Mouse (Mus musculus) myocyte (in vitro differentiated cells): Measurements from ENCODE around the gene Ttyh1.

Experiments
- E2F4 ChIP-seq: IDR thresholded peaks from one replicate; pipeline ENCODE4 v1.6.1; 2011; ENCODE audit warnings: mild to moderate bottlenecking, control low read depth, moderate library complexity; ENCODE audit not compliant: insufficient read depth
- MYOG ChIP-seq, 3 experiments: IDR thresholded peaks; one replicate each; pipeline ENCODE4 v1.6.1; 2011; ENCODE audit warnings: control low read depth in 2 of 3, low read depth in 2 of 3, mild to moderate bottlenecking in 2 of 3; ENCODE audit not compliant: insufficient read length in 2 of 3, control insufficient read depth in 1 of 3, insufficient read depth in 1 of 3
- POLR2A ChIP-seq: IDR thresholded peaks from one replicate; pipeline ENCODE4 v1.6.1; 2011; ENCODE audit warnings: low read depth, mild to moderate bottlenecking, control low read depth, moderate library complexity; ENCODE audit not compliant: insufficient read length
- POLR2AphosphoS2 ChIP-seq: IDR thresholded peaks from one replicate; pipeline ENCODE4 v1.6.1; 2011; ENCODE audit warnings: low read depth, control low read depth; ENCODE audit not compliant: insufficient read length

DNA sequence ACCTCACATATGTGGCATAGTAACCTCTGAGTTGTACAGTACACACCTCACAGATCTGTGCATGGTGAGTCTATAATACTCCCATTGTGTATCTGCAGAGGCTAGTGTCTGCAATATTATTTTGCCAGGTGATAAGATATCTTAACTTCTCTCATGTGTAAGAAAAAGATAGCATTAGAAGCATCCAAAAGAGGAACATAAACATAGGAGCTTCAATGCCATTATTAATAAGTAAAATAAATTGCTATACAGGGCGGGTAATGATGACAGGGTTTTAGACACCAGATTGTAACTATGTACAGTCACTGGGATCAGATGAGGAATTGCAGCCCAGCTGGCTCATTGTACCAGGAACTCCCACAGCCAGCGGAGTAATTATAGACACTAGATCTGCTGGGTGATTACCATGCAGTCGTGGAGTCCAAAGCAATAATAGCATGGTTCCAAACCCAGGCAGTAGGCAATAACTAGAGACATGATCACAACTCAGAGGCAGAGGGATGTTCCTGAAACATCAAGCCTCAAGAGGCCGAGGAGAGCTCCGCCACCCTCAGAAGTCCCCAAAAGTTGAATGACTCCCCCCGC, 31.2 kb upstream of the Ttyh1 start:
- TF ChIP-seq MYOG (IDR thresholded peaks at IDR 0.05; ENCODE audit: control insufficient read depth in 1 of 3, insufficient read depth in 1 of 3, insufficient read length in 2 of 3, low read depth in 2 of 3): no peak
- TF ChIP-seq POLR2AphosphoS2: no peak
- no peak for TF ChIP-seq POLR2A
- no peak for TF ChIP-seq E2F4
